Mouse (Mus musculus): ENCODE measurements around the gene C330007P06Rik.
"Not testable (repeated sequence)": the region's sequence is repeated elsewhere in the genome, so short reads cannot be mapped to it uniquely, and the experiment has no call there.

Gene C330007P06Rik

GRCm38 (mm10) chrX:36873765-36874164 is at the start of gene C330007P06Rik, which contains the start of gene Ube2a:
Gene C330007P06Rik, minus strand, starts transcription at chrX:36874111.
Gene Ube2a, plus strand, starts transcription at chrX:36873900.
- DNase-seq (ENCODE audit: low spot score), result no peak

- DNase-seq (ENCODE audit: low spot score), result no peak
These were observed 47.4 kb upstream of the C330007P06Rik start for GRCm38 (mm10) chrX:36921346-36921745.

- no peak for DNase-seq (ENCODE audit: low spot score)
These were observed 43.8 kb upstream of the C330007P06Rik start for GRCm38 (mm10) chrX:36917749-36918148.

GRCm38 (mm10) chrX:36911343-36911742 is 37.4 kb upstream of the C330007P06Rik start:
- no peak for DNase-seq (ENCODE audit: low spot score)

GRCm38 (mm10) chrX:36906539-36906938 is 32.6 kb upstream of the C330007P06Rik start:
- DNase-seq (ENCODE audit: low spot score), result no peak

GRCm38 (mm10) chrX:36903115-36903768 is 29.3 kb upstream of the C330007P06Rik start:
- DNase-seq (ENCODE audit: low spot score), result peak; percentile 65

- no peak for DNase-seq (ENCODE audit: low spot score)
These were observed 28.6 kb upstream of the C330007P06Rik start, which contains the start of gene Nkrf for GRCm38 (mm10) chrX:36902321-36903114. Gene Nkrf, minus strand, starts transcription at chrX:36902899.

GRCm38 (mm10) chrX:36901655-36902054 is 27.7 kb upstream of the C330007P06Rik start:
- no peak for DNase-seq (ENCODE audit: low spot score)

GRCm38 (mm10) chrX:36898931-36899330 is 25.0 kb upstream of the C330007P06Rik start:
- DNase-seq (ENCODE audit: low spot score), result not testable (repeated sequence)

- DNase-seq (ENCODE audit: low spot score), result no peak
These were observed 10.8 kb upstream of the C330007P06Rik start for GRCm38 (mm10) chrX:36884719-36885118.

- no peak for DNase-seq (ENCODE audit: low spot score)
These were observed 805 bp upstream of the C330007P06Rik start for GRCm38 (mm10) chrX:36874704-36875128.

- DNase-seq (ENCODE audit: low spot score), result peak; percentile 51
These were observed 326 bp upstream of the C330007P06Rik start for GRCm38 (mm10) chrX:36874178-36874696.

GRCm38 (mm10) chrX:36870372-36870771 is 3.5 kb downstream of the C330007P06Rik start:
- no peak for DNase-seq (ENCODE audit: low spot score)

- no peak for DNase-seq (ENCODE audit: low spot score)
These were observed 9.1 kb downstream of the C330007P06Rik start for GRCm38 (mm10) chrX:36864609-36865328.

- peak; percentile 19 for DNase-seq (ENCODE audit: low spot score)
These were observed 9.9 kb downstream of the C330007P06Rik start for GRCm38 (mm10) chrX:36863766-36864608.

GRCm38 (mm10) chrX:36852631-36853030 is 21.3 kb downstream of the C330007P06Rik start:
- no peak for DNase-seq (ENCODE audit: low spot score)

- DNase-seq (ENCODE audit: low spot score), result no peak
These were observed 26.8 kb downstream of the C330007P06Rik start for GRCm38 (mm10) chrX:36847152-36847551.

GRCm38 (mm10) chrX:36843346-36843990 is 30.4 kb downstream of the C330007P06Rik start:
- no peak for DNase-seq (ENCODE audit: low spot score)

GRCm38 (mm10) chrX:36841698-36842097 is 32.2 kb downstream of the C330007P06Rik start:
- no peak for DNase-seq (ENCODE audit: low spot score)

GRCm38 (mm10) chrX:36839391-36839790 is 34.5 kb downstream of the C330007P06Rik start:
- DNase-seq (ENCODE audit: low spot score), result no peak
